Mouse (Mus musculus) thymus, postnatal 25 days (tissue): ENCODE data around the gene Lmf1.

Experiments used
- DNase-seq: peaks from one replicate; pipeline ENCODE4 v3.0.0; 2022

The Lmf1 gene

GRCm38 (mm10) chr17:25711136-25711535, 132.3 kb downstream of the Lmf1 start:
- DNase-seq: no peak
